Mouse (Mus musculus): ENCODE data around the gene Gatad2b.

Gene Gatad2b

GRCm38 (mm10) chr3:90359230-90359629, 66.3 kb downstream of the Gatad2b start:
- Histone ChIP-seq H3K36me3 (ENCODE audit: insufficient read depth, low read length) (peaks cover 86% of the 10 kb centered on the region), H3K4me1 (replicated peaks; ENCODE audit: low read depth, low read length) (peaks cover 19% of the 10 kb centered on the region), H3K27me3 (ENCODE audit: insufficient read depth, low read length) (no peaks in the 10 kb centered on the region), H3K9me3 (ENCODE audit: low read length) (no peaks in the 10 kb centered on the region), H3K4me3 (replicated peaks; ENCODE audit: low read length) (no peak overlapping the region)
- TF ChIP-seq NANOG (IDR thresholded peaks at IDR 0.05; ENCODE audit: borderline replicate concordance, low read length) (no peak), CTCF (conservative IDR thresholded peaks at IDR 0.05; ENCODE audit: low read length) (no peak), POU5F1 (IDR thresholded peaks at IDR 0.05; ENCODE audit: borderline replicate concordance, low read length) (no peak)

GRCm38 (mm10) chr3:90361476-90361875, 68.5 kb downstream of the Gatad2b start:
- Histone ChIP-seq H3K4me1 (replicated peaks; ENCODE audit: low read depth, low read length) (peaks cover 23% of the 10 kb centered on the region), H3K9me3 (ENCODE audit: low read length) (no peaks in the 10 kb centered on the region), H3K27me3 (ENCODE audit: insufficient read depth, low read length) (no peaks in the 10 kb centered on the region), H3K4me3 (replicated peaks; ENCODE audit: low read length) (no peak overlapping the region), H3K36me3 (ENCODE audit: insufficient read depth, low read length) (peaks cover 64% of the 10 kb centered on the region)
- TF ChIP-seq NANOG (IDR thresholded peaks at IDR 0.05; ENCODE audit: borderline replicate concordance, low read length) (no peak), POU5F1 (IDR thresholded peaks at IDR 0.05; ENCODE audit: borderline replicate concordance, low read length) (no peak), CTCF (conservative IDR thresholded peaks at IDR 0.05; ENCODE audit: low read length) (no peak)

DNA sequence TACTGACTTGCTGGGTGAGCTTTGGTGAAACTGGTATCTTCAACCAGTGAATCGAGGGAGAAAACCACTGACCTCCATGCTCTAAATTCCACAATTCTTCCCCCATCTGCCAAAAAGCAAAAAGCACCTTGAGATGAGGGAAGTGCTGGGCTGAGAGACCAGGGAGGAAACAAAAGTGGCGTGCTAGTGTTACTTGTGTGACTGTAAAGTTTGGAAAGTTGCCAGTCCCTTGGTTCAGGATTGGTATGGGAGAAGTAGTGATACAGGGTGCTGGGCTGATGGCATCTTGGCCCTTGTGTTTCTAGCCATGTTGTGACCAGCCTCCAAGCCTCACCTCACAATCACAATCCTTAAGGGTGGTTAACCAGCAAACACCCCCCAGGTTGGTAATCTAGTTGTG, 69.4 kb downstream of the Gatad2b start:
- Histone ChIP-seq H3K9me3 (ENCODE audit: low read length) (no peaks in the 10 kb centered on the region), H3K4me1 (replicated peaks; ENCODE audit: low read depth, low read length) (peaks cover 23% of the 10 kb centered on the region), H3K36me3 (ENCODE audit: insufficient read depth, low read length) (peaks cover 55% of the 10 kb centered on the region), H3K27me3 (ENCODE audit: insufficient read depth, low read length) (no peaks in the 10 kb centered on the region), H3K4me3 (replicated peaks; ENCODE audit: low read length) (no peak overlapping the region)
- TF ChIP-seq CTCF (conservative IDR thresholded peaks at IDR 0.05; ENCODE audit: low read length) = no peak
- no peak for TF ChIP-seq NANOG (IDR thresholded peaks at IDR 0.05; ENCODE audit: borderline replicate concordance, low read length)
- TF ChIP-seq POU5F1 (IDR thresholded peaks at IDR 0.05; ENCODE audit: borderline replicate concordance, low read length) = no peak

GRCm38 (mm10) chr3:90367001-90367632, 74.1 kb downstream of the Gatad2b start:
- no peak overlapping the region for H3K4me3 ChIP-seq (replicated peaks; ENCODE audit: low read length)
- TF ChIP-seq POU5F1 (IDR thresholded peaks at IDR 0.05; ENCODE audit: borderline replicate concordance, low read length) = no peak
- no peaks in the 10 kb centered on the region for H3K27me3 ChIP-seq (ENCODE audit: insufficient read depth, low read length)
- H3K36me3 ChIP-seq (ENCODE audit: insufficient read depth, low read length) = peaks cover 8% of the 10 kb centered on the region
- H3K4me1 ChIP-seq (replicated peaks; ENCODE audit: low read depth, low read length) = peaks cover 32% of the 10 kb centered on the region
- H3K9me3 ChIP-seq (ENCODE audit: low read length) = no peaks in the 10 kb centered on the region

GRCm38 (mm10) chr3:90369041-90369440, 76.1 kb downstream of the Gatad2b start:
- no peak for TF ChIP-seq NANOG (IDR thresholded peaks at IDR 0.05; ENCODE audit: borderline replicate concordance, low read length)
- no peak for TF ChIP-seq CTCF (conservative IDR thresholded peaks at IDR 0.05; ENCODE audit: low read length)
- no peak for TF ChIP-seq POU5F1 (IDR thresholded peaks at IDR 0.05; ENCODE audit: borderline replicate concordance, low read length)
- H3K27me3 ChIP-seq (ENCODE audit: insufficient read depth, low read length) = no peaks in the 10 kb centered on the region
- H3K4me1 ChIP-seq (replicated peaks; ENCODE audit: low read depth, low read length) = peaks cover 20% of the 10 kb centered on the region
- no peaks in the 10 kb centered on the region for H3K9me3 ChIP-seq (ENCODE audit: low read length)
- H3K36me3 ChIP-seq (ENCODE audit: insufficient read depth, low read length) = no peaks in the 10 kb centered on the region
- no peak overlapping the region for H3K4me3 ChIP-seq (replicated peaks; ENCODE audit: low read length)

DNA sequence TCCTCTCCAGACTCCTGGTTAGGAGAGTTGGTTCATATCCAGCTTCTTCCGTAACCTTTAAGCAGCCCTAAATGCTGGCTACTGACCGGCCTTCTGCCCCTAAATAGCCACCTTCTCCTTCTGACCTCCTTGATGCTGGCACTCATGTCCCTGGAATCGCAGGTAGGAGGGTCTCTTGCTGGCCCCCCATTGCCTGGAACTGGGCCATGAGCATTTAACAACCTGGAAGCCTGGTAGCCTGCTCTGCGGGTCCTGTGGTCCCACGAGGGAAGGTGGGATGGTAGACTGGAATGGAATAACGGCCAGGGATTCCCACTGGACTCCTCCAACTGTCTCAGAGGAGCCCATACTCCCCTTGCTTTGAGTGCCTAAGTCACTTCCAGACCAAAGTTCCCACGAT, 78.9 kb downstream of the Gatad2b start:
- TF ChIP-seq CTCF (conservative IDR thresholded peaks at IDR 0.05; ENCODE audit: low read length) (no peak), NANOG (IDR thresholded peaks at IDR 0.05; ENCODE audit: borderline replicate concordance, low read length) (no peak), POU5F1 (IDR thresholded peaks at IDR 0.05; ENCODE audit: borderline replicate concordance, low read length) (no peak)
- Histone ChIP-seq H3K4me3 (replicated peaks; ENCODE audit: low read length) (no peak overlapping the region), H3K27me3 (ENCODE audit: insufficient read depth, low read length) (no peaks in the 10 kb centered on the region), H3K36me3 (ENCODE audit: insufficient read depth, low read length) (no peaks in the 10 kb centered on the region), H3K4me1 (replicated peaks; ENCODE audit: low read depth, low read length) (peaks cover 22% of the 10 kb centered on the region; the same call in 1 of the 2 replicates), H3K9me3 (ENCODE audit: low read length) (no peaks in the 10 kb centered on the region)

- TF ChIP-seq POU5F1 (IDR thresholded peaks at IDR 0.05; ENCODE audit: borderline replicate concordance, low read length) (no peak), CTCF (conservative IDR thresholded peaks at IDR 0.05; ENCODE audit: low read length) (no peak)
Measured at GRCm38 (mm10) chr3:90372817-90373216, 79.8 kb downstream of the Gatad2b start.

DNA sequence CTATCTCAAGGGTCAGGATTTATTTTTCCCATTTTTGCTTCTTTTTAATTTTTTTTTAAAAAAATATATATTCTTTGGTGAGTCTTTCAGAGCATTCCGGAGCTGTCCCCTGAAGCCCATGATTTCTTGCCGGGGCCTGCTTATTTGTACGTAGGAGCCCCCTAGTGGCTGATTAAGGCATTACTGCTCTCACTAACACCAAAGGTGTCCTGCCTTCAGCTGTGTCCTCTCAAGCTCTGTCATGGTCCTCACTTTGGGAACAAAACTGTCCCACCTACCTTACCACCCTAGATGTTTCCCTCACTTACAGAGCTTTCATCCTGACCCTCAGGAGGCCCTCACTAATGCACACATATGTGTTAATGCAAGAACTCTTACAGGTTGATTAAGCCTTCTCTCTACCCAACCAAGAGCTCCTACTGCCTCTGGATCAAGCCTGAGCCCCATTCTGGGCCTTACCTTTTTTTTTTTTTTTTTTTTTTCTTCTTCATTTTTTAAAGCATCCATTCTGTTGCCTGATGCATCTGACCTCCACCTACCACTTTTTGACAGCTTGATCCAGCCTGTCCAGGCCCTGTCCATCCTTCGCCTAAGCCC, 80.6 kb downstream of the Gatad2b start:
- TF ChIP-seq CTCF (conservative IDR thresholded peaks at IDR 0.05; ENCODE audit: low read length) (peak; percentile 97), NANOG (IDR thresholded peaks at IDR 0.05; ENCODE audit: borderline replicate concordance, low read length) (no peak)
- H3K4me3 ChIP-seq (replicated peaks; ENCODE audit: low read length) = no peak overlapping the region
- H3K36me3 ChIP-seq (ENCODE audit: insufficient read depth, low read length) = no peaks in the 10 kb centered on the region
- H3K9me3 ChIP-seq (ENCODE audit: low read length) = no peaks in the 10 kb centered on the region
- H3K4me1 ChIP-seq (replicated peaks; ENCODE audit: low read depth, low read length) = peaks cover 37% of the 10 kb centered on the region
- no peaks in the 10 kb centered on the region for H3K27me3 ChIP-seq (ENCODE audit: insufficient read depth, low read length)

More at GRCm38 (mm10) chr3:90372817-90373216, 79.8 kb downstream of the Gatad2b start:
- H3K4me1 ChIP-seq (replicated peaks; ENCODE audit: low read depth, low read length) = peaks cover 30% of the 10 kb centered on the region
- no peaks in the 10 kb centered on the region for H3K36me3 ChIP-seq (ENCODE audit: insufficient read depth, low read length)
- H3K4me3 ChIP-seq (replicated peaks; ENCODE audit: low read length) = no peak overlapping the region
- H3K27me3 ChIP-seq (ENCODE audit: insufficient read depth, low read length) = no peaks in the 10 kb centered on the region
- no peaks in the 10 kb centered on the region for H3K9me3 ChIP-seq (ENCODE audit: low read length)

GRCm38 (mm10) chr3:90374368-90374767, 81.4 kb downstream of the Gatad2b start:
- Histone ChIP-seq H3K27me3 (ENCODE audit: insufficient read depth, low read length) (no peaks in the 10 kb centered on the region), H3K4me1 (replicated peaks; ENCODE audit: low read depth, low read length) (peaks cover 36% of the 10 kb centered on the region), H3K36me3 (ENCODE audit: insufficient read depth, low read length) (no peaks in the 10 kb centered on the region), H3K4me3 (replicated peaks; ENCODE audit: low read length) (no peak overlapping the region), H3K9me3 (ENCODE audit: low read length) (no peaks in the 10 kb centered on the region)
- TF ChIP-seq POU5F1 (IDR thresholded peaks at IDR 0.05; ENCODE audit: borderline replicate concordance, low read length) = no peak
